Mouse (Mus musculus) lung, postnatal 14 days (tissue): ENCODE results near the gene Ccne1.
"Not testable (repeated sequence)": the region's sequence is repeated elsewhere in the genome, so short reads cannot be mapped to it uniquely, and the experiment has no call there.

Experiments
- DNase-seq: peaks from one replicate; pipeline ENCODE4 v3.0.0; 2021

The Ccne1 gene

DNA sequence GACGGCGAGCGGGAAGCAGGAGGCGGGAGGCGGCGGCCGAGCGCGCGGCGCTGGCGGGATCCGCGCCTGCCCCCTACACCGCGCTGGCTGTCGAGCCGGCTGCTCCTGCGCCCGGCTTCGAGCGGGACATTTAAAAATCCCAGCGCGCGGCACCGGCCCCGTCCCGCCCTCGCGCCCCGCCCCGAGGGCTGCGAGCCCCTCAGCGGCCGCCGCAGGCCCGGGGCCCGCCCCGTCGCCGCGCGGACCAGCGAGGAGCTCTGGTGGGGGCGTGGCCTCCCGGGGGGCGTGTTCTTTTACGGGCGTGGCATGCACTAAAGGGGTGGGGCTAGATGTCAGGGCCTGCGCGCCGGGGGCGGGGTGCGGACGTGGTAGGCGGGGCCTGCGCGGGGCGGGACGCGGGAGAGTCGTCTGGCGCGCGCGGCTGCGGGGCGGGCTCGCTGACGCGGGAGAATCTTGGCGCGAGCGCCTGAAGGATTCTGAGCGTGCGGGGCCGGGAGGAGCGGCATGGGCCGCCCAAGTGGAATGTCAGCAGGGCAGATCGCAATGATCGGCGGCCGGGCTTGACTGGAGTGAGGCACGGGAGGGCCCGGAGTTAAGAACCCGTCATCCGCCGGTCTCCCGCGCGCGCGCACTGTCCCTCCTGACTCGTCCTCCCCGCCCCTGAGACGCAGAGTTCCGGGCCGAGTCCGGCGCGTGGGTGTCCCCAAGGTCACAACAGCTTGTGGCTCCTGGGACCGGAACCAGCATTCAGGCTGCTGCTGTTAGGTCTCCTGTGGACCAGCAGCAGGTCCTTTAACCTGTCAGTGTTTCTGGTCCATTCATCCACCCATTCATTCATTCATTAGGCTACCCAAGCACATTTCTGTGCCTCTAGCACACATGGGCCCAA, at the start of gene Ccne1:
TSS of gene Ccne1 (minus strand) at position 164 of the 889 bp plus-strand sequence.
- DNase-seq, result peak; percentile 100

DNA sequence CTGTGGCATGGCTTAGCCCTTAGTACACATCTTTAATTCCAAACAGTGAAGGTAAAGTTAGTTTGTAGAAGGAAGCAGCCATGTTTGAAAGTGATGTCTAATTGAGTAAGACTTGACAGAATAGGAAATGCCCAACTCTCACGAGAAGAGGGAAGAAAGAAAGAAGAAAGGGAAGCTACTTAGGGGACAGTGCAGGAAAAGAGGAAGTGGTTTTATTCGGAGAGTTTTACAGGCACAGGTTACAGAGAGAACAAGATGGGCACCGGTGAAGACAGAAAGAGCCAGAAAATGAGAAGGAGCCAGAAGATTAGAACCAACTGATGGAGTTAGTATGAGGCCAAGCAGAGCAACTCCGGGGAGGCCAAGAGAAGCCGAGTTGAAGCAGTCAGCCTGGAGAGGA, 48.5 kb upstream of the Ccne1 start:
- no peak for DNase-seq

DNA sequence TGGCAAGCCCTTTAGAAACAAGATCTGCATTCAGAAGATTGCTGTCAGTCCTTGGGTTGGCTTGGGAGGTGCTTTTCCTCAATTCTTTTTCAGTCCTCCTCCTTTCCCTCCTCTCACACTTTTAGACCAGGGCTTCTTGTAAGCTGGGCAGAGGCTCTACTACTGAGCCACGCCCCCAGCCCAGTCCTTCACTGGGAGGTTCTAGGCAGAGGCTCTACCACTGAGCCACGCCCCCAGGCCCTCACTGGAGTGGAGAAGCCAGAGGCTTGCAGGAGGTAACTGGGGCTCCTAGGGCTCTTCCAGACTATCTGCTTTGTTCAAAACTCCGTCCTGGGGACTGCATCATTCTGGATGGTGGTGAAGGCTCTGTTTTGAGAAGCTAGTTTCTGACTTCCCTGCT, 45.2 kb upstream of the Ccne1 start:
- DNase-seq, result no peak

DNA sequence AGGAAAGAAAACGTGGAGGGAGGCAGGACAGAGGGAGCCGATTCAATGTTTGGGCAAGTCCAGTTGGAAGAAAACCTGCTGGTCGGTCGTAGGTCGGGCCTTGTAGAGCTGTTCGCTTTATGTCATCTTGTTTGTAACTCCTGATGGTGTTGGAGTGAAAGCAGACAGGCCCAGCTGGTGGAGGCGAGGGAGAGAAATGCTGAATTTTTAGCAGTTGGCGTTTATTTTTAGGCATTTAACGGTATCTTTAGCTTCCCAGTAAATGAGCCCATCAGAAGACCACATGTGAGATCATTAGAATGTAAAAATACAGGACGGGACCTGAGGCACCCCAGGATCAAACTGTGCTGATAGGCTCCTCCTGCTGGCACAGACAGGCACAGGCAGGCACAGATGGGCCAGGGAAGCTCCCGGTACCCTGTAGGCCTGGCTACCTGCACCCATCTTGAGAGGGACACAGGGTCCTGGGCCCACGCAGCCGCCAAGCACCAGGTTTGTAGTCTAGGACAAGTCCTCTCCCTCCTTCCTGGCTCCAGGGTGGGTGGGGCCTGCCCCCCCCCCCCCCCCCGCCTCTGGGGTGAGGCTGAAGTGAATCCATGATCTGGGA, 44.5 kb upstream of the Ccne1 start:
- DNase-seq, result no peak

DNA sequence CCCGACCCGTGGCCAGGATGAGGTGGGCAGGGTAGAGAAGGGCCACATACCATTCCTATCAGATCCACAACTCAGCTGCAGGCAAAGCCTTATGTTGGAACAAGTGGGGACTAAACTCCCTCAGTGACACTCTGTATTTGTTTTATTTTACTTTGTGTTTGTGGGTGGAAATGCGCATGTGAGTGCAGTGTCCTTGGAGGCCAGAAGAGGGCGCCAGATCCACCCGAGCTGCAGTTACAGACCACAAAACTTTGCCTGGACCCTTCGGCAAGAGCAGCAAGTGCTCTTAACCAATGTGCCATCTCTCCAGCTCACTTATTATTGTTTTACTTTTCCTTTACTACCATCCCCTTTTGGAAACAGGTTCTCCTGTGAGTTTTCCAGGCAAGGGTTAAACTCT, 40.1 kb upstream of the Ccne1 start:
- no peak for DNase-seq

DNA sequence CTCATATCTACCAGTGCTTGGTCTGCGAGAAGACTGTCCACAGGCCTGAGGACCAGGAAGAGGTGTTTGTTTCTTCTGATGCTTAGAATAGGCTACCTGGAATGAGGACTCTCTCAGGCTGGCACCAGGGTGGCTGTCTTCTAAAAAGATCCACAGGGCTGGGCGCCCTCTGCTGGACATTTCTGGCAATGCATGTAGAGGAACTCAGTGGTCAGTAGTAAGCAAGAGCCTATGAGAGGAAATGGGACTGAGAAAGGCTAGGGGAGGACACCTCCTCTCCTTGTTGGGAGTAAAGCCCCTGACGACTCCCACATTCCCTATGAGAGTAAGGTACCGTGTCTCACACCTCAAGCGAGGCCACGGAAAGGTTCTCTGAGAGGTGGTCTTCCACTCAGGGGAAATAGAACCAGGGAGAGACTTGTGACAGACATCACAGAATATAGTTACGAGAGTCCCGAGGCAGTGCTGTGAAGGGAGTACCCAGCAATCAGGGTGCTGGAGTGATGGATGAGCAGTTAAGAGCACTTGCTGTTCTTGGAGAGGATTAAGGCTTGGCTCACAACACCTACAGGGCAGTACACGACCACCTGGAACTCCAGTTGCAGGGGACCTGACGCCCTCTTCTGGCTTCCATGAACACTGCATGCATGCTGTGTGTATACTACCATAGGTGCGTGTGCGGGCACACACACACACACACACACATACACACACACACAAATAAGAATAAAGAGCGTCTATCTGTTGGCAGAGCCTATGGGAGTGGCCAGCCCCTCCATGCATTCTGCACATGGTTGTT, 34.6 kb upstream of the Ccne1 start:
- DNase-seq, result peak; percentile 91

DNA sequence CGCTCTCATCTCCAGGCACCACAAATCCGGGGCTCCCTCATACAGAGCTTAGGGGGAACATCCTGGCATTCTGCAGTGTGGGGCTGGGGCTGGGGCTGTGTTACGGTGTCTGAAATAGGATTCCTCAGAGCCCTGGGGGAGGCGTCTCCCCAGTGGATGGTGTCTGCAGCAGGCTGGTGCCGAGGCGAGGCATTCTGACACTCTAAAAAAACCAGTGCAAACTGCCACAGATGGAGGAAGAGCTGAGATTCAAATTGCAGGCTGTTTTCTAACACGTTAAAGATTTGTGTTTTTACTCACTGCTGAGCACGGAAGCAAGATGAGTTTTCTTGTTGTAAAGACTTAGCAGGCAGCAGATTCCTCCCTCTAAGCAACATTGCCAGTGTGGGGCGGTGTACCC, 33.0 kb upstream of the Ccne1 start:
- DNase-seq, result no peak

DNA sequence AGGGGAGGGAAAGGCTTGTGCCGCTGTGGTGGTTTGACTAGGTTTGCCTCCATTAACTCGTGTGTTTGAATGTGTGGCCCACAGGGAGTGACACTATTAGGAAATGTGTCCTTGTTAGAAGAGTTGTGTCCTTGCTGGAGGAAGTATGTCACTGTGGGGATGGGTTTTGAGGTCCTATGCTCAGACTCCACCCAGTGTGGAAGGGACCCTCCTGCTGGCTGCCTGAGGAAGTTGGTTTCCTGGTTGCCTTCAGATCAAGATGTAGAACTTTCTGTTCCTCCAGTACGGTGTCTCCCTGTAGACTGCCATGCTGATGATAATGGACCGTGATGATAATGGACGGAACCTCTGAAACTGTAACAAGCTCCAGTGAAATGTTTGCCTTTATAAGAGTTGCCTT, 27.1 kb upstream of the Ccne1 start:
- no peak for DNase-seq

DNA sequence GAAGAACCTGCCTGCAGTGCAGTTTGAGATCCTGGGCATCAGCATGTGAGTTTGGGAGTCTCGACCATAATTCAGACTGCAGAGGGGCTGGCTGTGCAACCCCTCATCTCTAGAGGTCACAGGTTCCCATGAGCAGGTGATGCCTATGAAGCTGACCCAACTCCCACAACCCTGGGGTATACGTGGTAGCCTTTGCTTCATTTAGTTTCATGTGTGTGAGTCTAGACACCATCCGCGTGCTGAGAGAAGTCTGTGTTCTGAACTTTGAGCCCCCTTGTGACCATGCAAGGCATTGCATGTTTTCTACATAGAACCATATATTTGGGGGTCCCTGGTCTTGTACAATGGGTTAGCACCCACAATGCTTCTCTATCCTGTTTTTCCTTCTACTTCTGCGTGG, 23.9 kb upstream of the Ccne1 start:
- peak; percentile 62 for DNase-seq

DNA sequence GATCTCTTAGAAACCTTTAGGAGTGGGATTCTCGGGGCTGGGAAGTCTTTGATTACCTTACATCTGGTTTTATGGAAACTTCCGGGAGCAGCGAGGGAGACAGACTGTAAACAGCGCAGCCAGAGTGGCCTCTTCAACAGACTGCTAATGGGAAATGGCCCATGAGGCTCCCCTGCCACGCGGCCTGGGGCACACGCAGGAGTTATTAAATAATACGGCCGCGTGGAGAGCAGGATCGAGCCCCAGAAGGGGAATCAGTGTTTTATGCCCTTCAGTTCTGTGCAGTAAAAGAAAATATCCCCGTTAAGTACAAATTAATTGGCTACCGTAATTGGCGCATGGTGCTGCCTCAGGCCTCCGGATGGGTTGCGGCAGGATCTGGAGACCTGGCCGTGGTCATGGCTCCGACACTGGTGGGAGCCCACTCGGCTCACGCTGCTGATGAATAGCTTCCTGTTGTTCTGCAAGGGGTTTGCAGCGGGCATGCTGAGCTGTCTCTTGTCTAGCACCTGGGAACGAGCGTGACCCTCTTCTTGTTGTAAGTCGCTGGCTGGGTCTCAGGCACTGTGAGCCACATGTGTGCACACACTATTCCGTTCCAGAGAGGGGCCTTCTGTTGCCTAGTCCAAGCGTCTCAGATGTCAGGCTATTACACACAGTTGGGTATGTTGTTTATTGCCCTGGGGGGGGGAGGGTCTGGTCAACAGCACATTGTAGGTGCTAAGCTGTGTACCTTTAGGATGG, 22.8 kb upstream of the Ccne1 start:
- no peak for DNase-seq

DNA sequence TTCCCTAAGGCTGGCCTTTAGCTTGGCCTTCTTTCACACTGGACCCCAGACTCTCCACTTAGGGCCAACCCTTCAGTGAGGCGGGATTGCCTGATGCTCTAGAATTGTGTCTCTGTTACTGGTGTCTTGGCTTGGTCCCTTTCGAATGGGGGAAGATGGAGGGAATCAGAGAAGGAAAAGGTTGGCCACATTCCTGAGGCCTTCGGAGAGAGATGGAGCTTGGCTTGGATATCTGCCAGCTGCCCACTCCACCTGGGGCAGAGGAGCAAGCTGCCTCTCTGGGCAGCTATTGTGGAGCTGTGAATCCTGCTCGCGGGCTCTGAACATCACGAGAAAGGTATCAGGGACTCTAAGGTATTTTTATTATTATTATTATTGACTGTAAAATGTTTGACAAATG, 22.2 kb upstream of the Ccne1 start:
- no peak for DNase-seq

DNA sequence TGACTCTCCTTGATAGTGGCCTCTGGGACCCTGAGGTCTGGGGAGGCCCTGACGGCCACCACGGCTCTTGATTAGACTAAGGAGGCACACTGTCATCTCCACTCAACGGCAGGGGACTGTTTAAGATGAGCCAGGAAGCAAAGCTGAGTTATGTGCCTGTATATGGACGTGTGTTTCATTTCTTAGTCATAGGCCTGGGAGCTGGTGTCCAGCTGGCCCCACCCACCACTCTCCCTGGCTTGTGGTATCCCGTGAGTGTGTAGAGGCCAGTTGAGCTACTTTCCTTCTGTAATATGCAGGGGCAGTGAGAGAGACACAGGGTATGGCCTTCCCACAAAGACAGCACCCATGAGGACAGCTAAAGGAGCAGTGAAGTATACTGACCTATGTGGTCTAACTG, 20.9 kb upstream of the Ccne1 start:
- DNase-seq, result not testable (repeated sequence)

DNA sequence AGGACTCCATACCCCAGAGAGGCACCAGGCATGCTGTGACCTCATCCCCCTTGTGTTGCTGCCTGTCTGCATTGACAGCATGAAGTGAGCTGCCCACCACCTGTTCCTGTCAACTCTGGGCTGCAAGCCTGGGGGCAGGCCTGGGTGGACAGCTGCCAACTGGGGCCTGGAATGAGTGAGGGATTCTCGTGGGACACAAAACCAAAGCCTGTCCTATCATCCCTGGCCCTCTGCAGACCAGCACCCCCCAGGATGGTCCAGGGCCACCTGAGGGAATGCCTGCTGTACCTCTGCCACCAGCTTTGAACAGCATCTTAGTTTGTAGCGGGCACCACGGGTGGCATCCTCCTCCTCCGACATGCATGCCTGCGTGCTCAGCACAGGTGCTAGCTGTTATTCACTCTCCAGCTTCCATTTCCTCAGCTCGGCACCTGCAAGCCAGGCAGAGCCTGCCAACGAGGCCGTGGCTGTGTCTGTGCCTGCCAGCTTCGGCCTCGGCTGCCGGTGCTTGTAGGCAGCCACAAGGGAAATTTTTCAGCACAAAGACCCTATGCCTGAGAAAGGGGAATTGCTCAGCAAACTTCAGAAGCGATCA, 18.3 kb upstream of the Ccne1 start:
- no peak for DNase-seq

DNA sequence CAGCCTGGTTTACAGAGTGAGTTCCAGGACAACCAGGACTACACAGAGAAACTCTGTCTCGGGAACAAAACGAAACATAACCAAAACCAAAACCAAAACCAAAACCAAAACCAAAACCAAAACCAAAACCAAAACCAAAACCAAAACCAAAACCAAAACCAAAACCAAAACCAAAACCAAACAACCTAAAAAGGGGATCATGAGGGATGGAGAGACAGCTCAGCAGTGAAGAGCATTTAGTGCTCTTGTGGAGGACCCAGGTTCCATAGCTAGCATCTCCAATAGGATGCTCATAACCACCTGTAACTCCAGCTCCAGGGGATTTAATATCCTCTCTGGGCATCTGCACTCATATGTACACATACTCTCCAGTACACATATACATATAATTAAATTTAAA, 16.8 kb upstream of the Ccne1 start:
- not testable (repeated sequence) for DNase-seq

DNA sequence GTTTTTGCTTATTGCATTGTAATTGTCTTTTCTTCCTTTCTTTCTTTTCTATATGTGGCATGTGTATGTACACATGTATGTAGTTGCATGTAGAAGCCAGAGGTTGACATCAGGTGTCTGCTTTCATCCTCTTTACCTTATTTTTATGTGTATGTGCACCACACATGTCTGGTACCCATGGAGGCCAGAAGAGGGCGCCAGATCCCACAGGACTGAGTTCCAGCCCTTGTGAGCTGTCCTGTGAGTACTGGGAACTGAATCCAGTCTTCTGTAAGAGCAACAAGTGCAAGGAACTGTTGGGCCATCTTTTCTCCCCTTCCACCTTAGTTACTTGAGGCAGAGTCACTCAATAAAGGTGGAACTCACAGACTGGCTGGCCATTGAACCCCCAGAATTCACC, 11.3 kb upstream of the Ccne1 start:
- DNase-seq, result no peak

DNA sequence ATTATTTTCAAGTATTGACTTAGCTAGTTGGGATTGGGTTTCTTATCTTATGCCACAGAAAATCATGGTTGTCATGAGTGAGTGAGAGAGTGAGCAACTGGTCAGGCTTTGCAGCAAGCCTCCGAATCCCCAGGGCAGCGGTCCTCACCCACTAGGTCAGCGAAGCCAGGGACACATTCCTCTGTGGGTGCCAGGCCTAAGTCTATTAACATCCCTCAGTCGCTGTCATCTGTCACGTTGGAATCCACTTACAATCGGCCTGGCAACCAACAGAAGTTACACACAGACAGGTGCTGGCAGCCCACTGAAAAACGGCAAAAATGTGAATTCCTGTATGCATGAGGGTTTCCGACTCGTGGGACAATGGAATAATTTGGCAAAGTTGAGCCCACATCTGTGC, 5.1 kb upstream of the Ccne1 start:
- no peak for DNase-seq

DNA sequence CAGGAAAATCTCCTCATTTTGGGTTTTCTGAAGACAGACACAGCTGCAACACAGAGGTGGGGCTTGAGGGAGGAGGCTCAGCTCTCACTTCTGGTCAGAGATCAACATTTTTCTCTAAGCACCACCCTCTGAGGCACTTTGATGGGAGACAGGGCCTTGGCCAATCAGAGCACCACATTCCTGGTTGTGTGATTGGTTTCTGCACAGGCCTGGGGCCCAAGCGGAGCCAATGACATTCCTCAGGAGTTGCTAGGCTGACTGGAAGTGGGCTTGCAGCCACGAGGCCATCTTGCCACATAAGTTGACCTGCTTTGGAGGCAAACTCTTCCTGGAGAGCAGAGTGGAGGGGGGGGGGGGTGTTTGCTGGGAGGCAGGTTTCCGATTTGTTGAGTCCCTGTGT, 4.7 kb upstream of the Ccne1 start:
- DNase-seq, result peak; percentile 60

DNA sequence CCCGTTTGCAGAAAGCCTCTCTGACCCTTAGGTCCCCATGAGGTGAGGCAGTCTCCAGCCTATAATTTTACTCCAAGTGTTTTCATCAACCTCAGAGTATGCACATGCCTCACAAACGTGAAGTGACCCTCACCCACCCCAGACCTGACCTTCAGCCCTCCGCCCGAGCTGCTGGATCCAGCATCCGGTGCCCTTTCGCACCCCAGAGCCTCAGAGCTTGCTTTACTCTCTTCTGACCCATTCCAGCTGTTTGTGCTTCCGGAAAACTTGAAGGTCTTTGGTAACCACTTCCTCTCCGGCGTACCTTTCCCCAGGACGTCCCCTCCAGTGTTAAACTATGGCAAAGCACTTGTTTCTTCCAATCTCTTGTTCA, 912 bp upstream of the Ccne1 start:
- no peak for DNase-seq

DNA sequence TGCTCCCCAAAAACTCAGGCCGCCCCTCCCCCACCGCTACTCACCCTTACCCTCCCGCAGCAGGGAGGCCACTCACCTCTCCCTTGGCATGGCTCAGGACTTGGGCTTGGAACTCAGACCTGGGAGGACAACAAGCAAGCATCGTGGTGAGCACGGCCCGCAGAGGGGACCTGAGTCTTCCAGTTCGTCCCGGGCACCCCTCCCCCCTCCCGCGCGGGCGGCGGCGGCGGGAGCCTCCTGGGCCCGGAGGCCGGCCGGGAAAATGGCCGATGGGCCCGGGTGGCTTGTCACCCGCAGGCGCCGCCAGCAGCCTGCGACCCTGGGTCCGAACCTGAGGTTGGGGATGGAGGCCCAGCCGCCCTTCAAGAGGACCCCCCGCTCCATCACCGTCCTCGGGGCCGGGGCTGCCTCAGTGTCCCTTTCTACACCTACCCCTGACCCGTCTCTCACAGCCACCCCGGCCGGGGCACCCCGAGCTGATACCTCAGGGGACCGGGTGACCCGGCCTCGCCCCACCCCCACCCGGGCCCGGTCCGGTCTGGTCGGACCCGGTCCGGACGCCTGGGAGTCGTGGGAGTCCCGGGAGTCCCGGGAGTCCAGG, 523 bp downstream of the Ccne1 start:
- DNase-seq, result peak; percentile 13

DNA sequence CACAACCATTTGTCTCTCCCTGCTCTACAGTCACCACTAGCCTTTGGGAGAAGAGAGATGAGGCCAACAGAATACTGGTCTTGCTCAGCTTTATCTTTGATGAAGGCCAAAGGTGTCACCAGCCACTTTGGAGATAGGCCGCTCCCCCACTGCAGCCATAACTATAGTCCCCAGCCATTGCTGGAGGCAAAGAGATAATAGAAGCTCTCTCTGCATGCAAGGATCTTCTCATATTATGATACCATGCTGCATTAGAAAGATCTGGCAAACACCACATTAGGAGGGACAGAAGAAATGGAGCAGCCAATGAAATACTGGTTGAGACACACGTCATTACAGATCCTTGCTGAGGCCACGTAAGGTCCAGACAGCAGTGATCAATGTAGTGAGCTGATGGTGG, 2.0 kb downstream of the Ccne1 start:
- DNase-seq, result no peak

DNA sequence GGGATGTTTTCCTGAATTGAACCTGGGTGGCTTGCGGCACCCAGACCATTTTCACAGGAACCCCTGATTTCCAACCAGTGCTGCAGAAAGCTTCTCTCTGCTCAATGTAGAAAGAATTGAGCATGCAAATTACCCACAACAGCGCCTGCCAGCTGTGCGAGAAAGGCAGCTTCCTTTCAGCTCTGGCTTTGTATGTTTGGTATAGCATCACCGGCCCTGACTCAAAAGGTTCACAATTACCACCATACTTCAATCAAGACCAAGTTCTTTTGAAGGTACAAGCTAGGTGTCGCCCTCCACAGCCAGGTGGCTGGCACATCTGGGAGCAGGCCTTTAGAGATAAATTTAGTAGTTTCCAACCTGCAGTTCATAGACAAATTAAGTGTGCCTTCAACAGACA, 3.2 kb downstream of the Ccne1 start:
- no peak for DNase-seq

DNA sequence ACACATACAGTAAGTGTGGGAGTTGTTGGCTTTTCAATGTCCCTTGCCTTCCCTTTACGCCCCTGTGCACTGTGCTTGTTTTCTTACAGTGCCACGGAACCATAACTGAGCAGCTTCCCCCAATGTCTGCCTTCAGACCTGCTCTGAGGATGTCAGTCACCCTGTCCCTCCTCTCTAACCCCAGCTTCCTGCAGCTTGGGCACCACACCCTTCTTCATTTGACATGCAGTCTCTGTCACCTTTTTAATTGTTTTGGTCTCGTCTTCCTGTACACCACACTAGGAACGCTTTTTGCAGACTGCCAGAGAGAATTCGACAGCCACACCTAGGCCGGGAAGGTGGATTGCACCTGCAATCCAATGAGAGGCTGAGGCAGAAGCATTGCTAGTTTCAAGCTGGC, 13.0 kb downstream of the Ccne1 start:
- DNase-seq, result no peak
